Mouse (Mus musculus) ovary, postnatal 36 days (tissue): ENCODE measurements at regions not wholly inside any gene's neighbourhood (a gene's known extent, or its start where the extent isn't known, plus 50 kb on each side); places are given as distances from the start of the nearest gene placed in this dataset.

Experiments used
- DNase-seq: peaks from one replicate; pipeline ENCODE4 v3.0.0; 2022; ENCODE audit warnings: low spot score, mixed read lengths

- DNase-seq = no peak
Measured at GRCm38 (mm10) chr15:67732988-67733387, 1232.3 kb upstream of the Lrrc6 start.

GRCm38 (mm10) chr15:67729492-67729891 lies 1228.8 kb upstream of the Lrrc6 start:
- DNase-seq = no peak

GRCm38 (mm10) chr15:67725239-67725638 lies 1224.5 kb upstream of the Lrrc6 start:
- DNase-seq = no peak

- no peak for DNase-seq
Measured at GRCm38 (mm10) chr15:67714203-67714602, 1213.5 kb upstream of the Lrrc6 start.

- no peak for DNase-seq
Measured at GRCm38 (mm10) chr15:67686140-67686539, 1185.4 kb upstream of the Lrrc6 start.

- no peak for DNase-seq
Measured at GRCm38 (mm10) chr15:67673276-67673675, 1172.6 kb upstream of the Lrrc6 start.

- no peak for DNase-seq
Measured at GRCm38 (mm10) chr15:67636155-67636554, 1135.4 kb upstream of the Lrrc6 start.

GRCm38 (mm10) chr15:67626704-67627287 lies 1126.1 kb upstream of the Lrrc6 start:
- DNase-seq = no peak

- no peak for DNase-seq
Measured at GRCm38 (mm10) chr15:67611896-67612295, 1111.2 kb upstream of the Lrrc6 start.

GRCm38 (mm10) chr15:67598426-67598825 lies 1097.7 kb upstream of the Lrrc6 start:
- no peak for DNase-seq

- DNase-seq = no peak
Measured at GRCm38 (mm10) chr15:67576581-67576980, 1075.9 kb upstream of the Lrrc6 start.

GRCm38 (mm10) chr15:67571614-67572013 lies 1070.9 kb upstream of the Lrrc6 start:
- DNase-seq = no peak

GRCm38 (mm10) chr15:67557304-67557703 lies 1056.6 kb upstream of the Lrrc6 start:
- no peak for DNase-seq

- DNase-seq = no peak
Measured at GRCm38 (mm10) chr15:67551911-67552310, 1051.2 kb upstream of the Lrrc6 start.

- DNase-seq = no peak
Measured at GRCm38 (mm10) chr15:67546896-67547400, 1046.2 kb upstream of the Lrrc6 start.

GRCm38 (mm10) chr15:67545745-67546144 lies 1045.0 kb upstream of the Lrrc6 start:
- no peak for DNase-seq

- DNase-seq = no peak
Measured at GRCm38 (mm10) chr15:67513722-67514121, 1013.0 kb upstream of the Lrrc6 start.

- DNase-seq = no peak
Measured at GRCm38 (mm10) chr15:67495001-67495658, 994.4 kb upstream of the Lrrc6 start.

GRCm38 (mm10) chr15:67481733-67482132 lies 981.0 kb upstream of the Lrrc6 start:
- DNase-seq = no peak

- DNase-seq = no peak
Measured at GRCm38 (mm10) chr15:67474325-67474724, 973.6 kb upstream of the Lrrc6 start.

GRCm38 (mm10) chr15:67472979-67473378 lies 972.3 kb upstream of the Lrrc6 start:
- DNase-seq = no peak

- no peak for DNase-seq
Measured at GRCm38 (mm10) chr15:67471283-67471682, 970.6 kb upstream of the Lrrc6 start.

GRCm38 (mm10) chr15:67470036-67470435 lies 969.3 kb upstream of the Lrrc6 start:
- no peak for DNase-seq
